Mouse (Mus musculus) C2C12 (cell line): ENCODE measurements around the gene Tec.

Experiments
- CEBPB ChIP-seq: IDR thresholded peaks from one replicate; pipeline ENCODE4 v1.6.1; 2011; ENCODE audit warnings: low read depth, mild to moderate bottlenecking, control low read depth, moderate library complexity
- CTCF ChIP-seq: IDR thresholded peaks from one replicate; pipeline ENCODE4 v1.5.1; 2011; ENCODE audit not compliant: control insufficient read depth, insufficient read depth, insufficient read length
- MAX ChIP-seq: IDR thresholded peaks from one replicate; pipeline ENCODE4 v1.6.1; 2011; ENCODE audit warnings: mild to moderate bottlenecking, control low read depth
- MYOD1 ChIP-seq: IDR thresholded peaks from one replicate; pipeline ENCODE4 v1.6.1; 2011; ENCODE audit warnings: low read depth; ENCODE audit not compliant: control insufficient read depth, insufficient read length
- MYOG ChIP-seq: IDR thresholded peaks from one replicate; pipeline ENCODE4 v1.6.1; 2011; ENCODE audit not compliant: control insufficient read depth, insufficient read length; ENCODE audit errors: extremely low read depth
- USF1 ChIP-seq: IDR thresholded peaks from one replicate; pipeline ENCODE4 v1.6.1; 2011; ENCODE audit warnings: low read depth, mild to moderate bottlenecking, control low read depth, moderate library complexity

DNA sequence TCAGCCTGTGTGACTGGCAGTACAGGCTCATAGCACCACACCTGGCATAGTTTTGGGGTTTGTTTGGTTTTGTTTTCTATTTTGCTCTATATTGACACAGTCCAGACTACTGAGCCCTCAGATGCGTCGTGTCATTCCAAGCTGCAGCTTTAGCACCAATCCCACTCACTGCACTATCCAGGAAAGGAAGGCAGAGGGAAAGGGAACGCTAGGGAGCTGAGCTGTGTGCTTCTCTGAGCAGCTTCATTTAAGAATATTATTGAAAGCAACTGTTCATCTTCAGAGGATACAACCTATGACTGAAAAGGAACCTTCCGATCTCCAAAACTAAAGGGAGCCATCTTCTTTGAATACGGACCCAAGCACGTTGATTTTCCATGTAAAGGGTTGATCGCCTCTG is 36.1 kb downstream of the Tec start:
- TF ChIP-seq CTCF (no peak), MYOG (no peak), MYOD1 (no peak), CEBPB (no peak), USF1 (no peak), MAX (no peak)
